Mouse (Mus musculus) lung, embryonic 14.5 days (tissue): ENCODE measurements at regions not wholly inside any gene's neighbourhood (a gene's known extent, or its start where the extent isn't known, plus 50 kb on each side); places are given as distances from the start of the nearest gene placed in this dataset.

Source experiments
- ATAC-seq: fragments of 200-750 bp; cut with Nextera tagmentation; 2 replicates; pipeline ENCODE4 v1.8.0; 2017; ENCODE audit warnings: mild to moderate bottlenecking, moderate TSS enrichment, moderate library complexity; ENCODE audit not compliant: insufficient read depth
- DNase-seq: peaks from one replicate; pipeline ENCODE4 v3.0.0-alpha.2; 2015
- H3K27ac ChIP-seq: fragments of 300-500 bp; sonication (generic); 2 replicates; pipeline ENCODE4 v1.5.1; 2014; ENCODE audit warnings: low read depth, mild to moderate bottlenecking, moderate library complexity
- H3K27me3 ChIP-seq: fragments of 300-500 bp; sonication (generic); 2 replicates; pipeline ENCODE4 v1.6.1; 2014; ENCODE audit warnings: low read length, control low read depth; ENCODE audit not compliant: insufficient read depth
- H3K36me3 ChIP-seq: fragments of 300-500 bp; sonication (generic); 2 replicates; pipeline ENCODE4 v1.6.1; 2014; ENCODE audit warnings: control low read depth; ENCODE audit not compliant: insufficient read depth
- H3K4me1 ChIP-seq: fragments of 300-500 bp; sonication (generic); 2 replicates; pipeline ENCODE4 v1.6.1; 2014; ENCODE audit warnings: antibody characterized with exemption, control low read depth; ENCODE audit not compliant: insufficient read depth
- H3K4me2 ChIP-seq: fragments of 300-500 bp; sonication (generic); 2 replicates; pipeline ENCODE4 v1.6.1; 2014; ENCODE audit warnings: mild to moderate bottlenecking
- H3K4me3 ChIP-seq: fragments of 300-500 bp; sonication (generic); 2 replicates; pipeline ENCODE4 v1.5.1; 2014; ENCODE audit warnings: low read depth, low read length
- H3K9ac ChIP-seq: fragments of 300-500 bp; sonication (generic); 2 replicates; pipeline ENCODE4 v1.6.1; 2014
- H3K9me3 ChIP-seq: fragments of 300-500 bp; sonication (generic); 2 replicates; pipeline ENCODE4 v1.6.1; 2016; ENCODE audit warnings: low read depth, low read length, control low read depth
- CTCF ChIP-seq: IDR thresholded peaks from 2 replicates; pipeline ENCODE4 v1.5.1; 2016; ENCODE audit warnings: antibody characterized with exemption, low read depth
- WGBS: fragments of 180-500 bp; shearing (Covaris S2); extraction: QIAGEN DNeasy Blood & Tissue Kit; methylation state at CpG from one replicate; pipeline ENCODE4 v1.1.7; 2014; 5-methylcytosine and 5-hydroxymethylcytosine counted together

GRCm38 (mm10) chr15:3743168-3743814 is 160.0 kb upstream of the Ghr start:
- H3K9me3 ChIP-seq, result no peaks in the 10 kb centered on the region
- peak; percentile 90 for DNase-seq
- no peaks in the 10 kb centered on the region for H3K27me3 ChIP-seq
- H3K36me3 ChIP-seq, result no peaks in the 10 kb centered on the region
- H3K27ac ChIP-seq, result no peak overlapping the region
- no peak overlapping the region for H3K4me3 ChIP-seq
- ATAC-seq, result peak; percentile 54; the same call in 1 of the 2 replicates
- WGBS, result 21% methylated on average over 5 of the region's 5 CpGs
- TF ChIP-seq CTCF, result no peak
- no peak overlapping the region for H3K9ac ChIP-seq
- no peaks in the 10 kb centered on the region; the same call in 1 of the 2 replicates for H3K4me1 ChIP-seq
- 0 out of 2 replicates have a peak overlapping the region, but pooled peaks have one; percentile 21 for H3K4me2 ChIP-seq

- Histone ChIP-seq H3K27ac (no peak overlapping the region), H3K9ac (no peak overlapping the region), H3K4me3 (no peak overlapping the region), H3K4me1 (no peaks in the 10 kb centered on the region; the same call in 1 of the 2 replicates), H3K9me3 (no peaks in the 10 kb centered on the region), H3K27me3 (no peaks in the 10 kb centered on the region), H3K4me2 (no peak overlapping the region), H3K36me3 (no peaks in the 10 kb centered on the region)
- ATAC-seq (no peak), DNase-seq (no peak)
- 73% methylated on average over 7 of the region's 7 CpGs for WGBS
- no peak for TF ChIP-seq CTCF
These were observed 158.9 kb upstream of the Ghr start for GRCm38 (mm10) chr15:3742191-3742590.

GRCm38 (mm10) chr15:3725214-3725613 is 141.9 kb upstream of the Ghr start:
- H3K9ac ChIP-seq, result no peak overlapping the region
- H3K4me1 ChIP-seq, result no peaks in the 10 kb centered on the region
- H3K4me3 ChIP-seq, result no peak overlapping the region
- no peak overlapping the region for H3K4me2 ChIP-seq
- 77% methylated on average over 3 of the region's 3 CpGs for WGBS
- no peaks in the 10 kb centered on the region for H3K27me3 ChIP-seq
- TF ChIP-seq CTCF, result no peak
- no peak for DNase-seq
- no peak for ATAC-seq
- H3K36me3 ChIP-seq, result no peaks in the 10 kb centered on the region
- no peaks in the 10 kb centered on the region for H3K9me3 ChIP-seq
- no peak overlapping the region for H3K27ac ChIP-seq

DNA sequence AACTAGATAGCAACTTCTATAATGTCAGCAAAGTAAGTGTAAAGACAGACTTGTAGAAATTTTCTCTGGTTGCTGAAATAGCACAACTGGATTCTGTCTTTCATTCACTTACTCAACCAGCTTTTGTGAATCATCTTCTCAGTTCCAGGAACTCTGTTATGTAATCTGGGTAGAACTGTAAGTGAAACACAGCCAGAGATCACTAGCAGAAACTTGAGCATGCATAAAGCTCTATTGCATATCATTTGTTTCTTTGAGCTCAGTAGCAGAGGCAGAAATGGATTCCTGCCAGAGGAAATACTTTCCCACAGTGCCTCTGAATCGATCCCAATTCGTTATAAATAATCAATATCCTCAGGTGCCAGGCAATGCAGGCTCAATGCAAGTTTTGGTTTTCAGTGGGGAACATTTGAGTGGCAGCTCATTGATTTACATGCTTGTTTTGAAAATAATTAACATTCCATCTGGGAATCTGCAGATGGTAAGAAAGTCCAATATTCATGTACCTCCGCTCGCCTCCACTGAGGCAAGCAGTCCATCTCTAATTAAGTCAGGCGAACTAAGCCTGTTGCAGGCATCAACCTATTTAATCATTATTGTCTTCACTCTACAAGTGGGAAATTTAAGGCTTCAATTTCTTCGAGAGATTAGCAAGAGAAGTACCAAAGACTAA is 137.5 kb upstream of the Ghr start:
- H3K4me1 ChIP-seq, result no peaks in the 10 kb centered on the region
- H3K36me3 ChIP-seq, result no peaks in the 10 kb centered on the region
- ATAC-seq, result no peak
- no peak overlapping the region for H3K4me3 ChIP-seq
- DNase-seq, result peak; percentile 28
- 80% methylated on average over 6 of the region's 6 CpGs for WGBS
- no peak overlapping the region for H3K4me2 ChIP-seq
- no peak overlapping the region for H3K27ac ChIP-seq
- no peaks in the 10 kb centered on the region for H3K27me3 ChIP-seq
- TF ChIP-seq CTCF, result no peak
- no peak overlapping the region for H3K9ac ChIP-seq
- no peaks in the 10 kb centered on the region for H3K9me3 ChIP-seq

DNA sequence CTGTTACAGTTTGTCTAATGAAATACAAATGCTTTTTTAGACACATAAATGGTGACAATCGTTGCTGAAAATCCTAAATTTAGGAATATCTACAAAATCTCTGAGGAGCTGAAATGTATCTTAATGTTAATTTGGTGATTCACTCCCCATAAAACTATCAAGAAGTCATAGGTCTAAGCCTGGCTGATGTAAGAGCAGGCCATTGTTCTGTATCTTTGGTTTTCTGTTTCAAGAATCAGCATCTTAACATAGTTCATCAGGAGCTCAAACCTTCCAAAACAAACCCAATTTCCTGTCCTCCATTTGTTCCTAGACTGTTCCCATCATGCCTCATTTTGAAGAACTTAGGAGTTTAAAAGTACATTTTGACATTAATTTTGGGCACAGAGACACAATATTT is 128.5 kb upstream of the Ghr start:
- DNase-seq (no peak), ATAC-seq (no peak)
- Histone ChIP-seq H3K4me2 (no peak overlapping the region), H3K9me3 (no peaks in the 10 kb centered on the region), H3K27me3 (no peaks in the 10 kb centered on the region), H3K4me1 (0 out of 2 replicates have a peak, but pooled peaks cover 4% of the 10 kb centered on the region), H3K4me3 (no peak overlapping the region), H3K36me3 (no peaks in the 10 kb centered on the region), H3K9ac (no peak overlapping the region), H3K27ac (no peak overlapping the region)
- WGBS, result 83% methylated on average over 1 of the region's 1 CpGs
- no peak for TF ChIP-seq CTCF

- no peak for TF ChIP-seq CTCF
- Histone ChIP-seq H3K4me3 (no peak overlapping the region), H3K9ac (no peak overlapping the region), H3K36me3 (no peaks in the 10 kb centered on the region), H3K4me2 (no peak overlapping the region), H3K4me1 (0 out of 2 replicates have a peak, but pooled peaks cover 4% of the 10 kb centered on the region), H3K27me3 (no peaks in the 10 kb centered on the region), H3K27ac (no peak overlapping the region; the same call in 1 of the 2 replicates), H3K9me3 (no peaks in the 10 kb centered on the region)
- ATAC-seq (peak; percentile 80), DNase-seq (peak; percentile 59)
- WGBS, result 54% methylated on average over 11 of the region's 11 CpGs
These were observed 124.1 kb upstream of the Ghr start for GRCm38 (mm10) chr15:3707089-3708078.
